Mouse (Mus musculus): ENCODE data around the gene Nfkb2. TPM values are rescaled to one million over a fixed set of nuclear protein-coding genes. Genes with fewer than 3 reads are reported as not detected.

The Nfkb2 gene
- polyA plus RNA-seq, 1 experiment, result 5.5 TPM

DNA sequence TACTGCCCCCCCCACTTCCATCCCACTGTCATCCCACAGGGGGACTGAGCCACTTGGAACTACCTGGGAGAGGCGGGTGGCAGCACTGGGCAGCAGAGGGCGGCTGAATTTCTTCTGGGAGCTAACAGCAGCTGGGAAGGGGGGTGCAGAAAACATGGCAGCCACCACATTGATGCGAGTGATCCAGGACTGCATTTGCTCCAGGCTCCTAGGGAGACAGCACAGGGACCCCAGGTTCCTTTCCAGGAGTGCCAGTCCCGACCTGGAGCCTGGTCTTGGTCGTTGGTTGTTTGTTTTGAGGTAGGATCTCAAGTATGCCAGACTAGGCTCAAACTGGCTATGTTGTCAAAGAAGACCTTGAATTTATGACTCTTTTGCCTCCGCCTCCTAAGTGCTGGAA is 9.5 kb downstream of the Nfkb2 start:
- TF ChIP-seq TAL1 (IDR thresholded peaks at IDR 0.05; ENCODE audit: low read length), result no peak
- TF ChIP-seq GATA1 (IDR thresholded peaks at IDR 0.05; ENCODE audit: low read length), result no peak
- Histone ChIP-seq H3K4me1 (ENCODE audit: control insufficient read depth) (peaks cover 97% of the 10 kb centered on the region), H3K4me3 (replicated peaks) (peak overlapping the region; percentile 64)

DNA sequence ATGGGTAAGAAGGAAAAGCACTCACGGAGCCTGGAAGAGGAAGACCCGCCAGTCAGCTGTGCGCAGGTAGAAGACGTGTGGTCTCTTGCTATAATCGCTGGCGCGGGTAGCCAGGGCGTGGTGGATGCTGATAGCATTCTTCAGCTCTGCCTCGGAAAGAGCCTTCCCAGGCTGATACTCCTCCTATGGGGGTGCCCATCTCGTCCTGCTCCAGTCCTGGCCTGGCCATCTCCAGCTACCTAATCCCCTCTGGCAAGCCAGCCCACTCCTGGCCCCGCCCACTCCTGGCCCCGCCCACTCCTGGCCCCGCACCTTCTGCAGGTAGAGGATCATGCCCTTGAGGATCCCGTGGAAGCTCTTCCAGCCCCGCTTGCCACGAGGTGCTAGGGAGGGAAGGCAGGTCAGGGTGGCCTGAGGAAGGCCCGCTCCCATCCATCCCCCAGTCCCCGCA is 10.1 kb downstream of the Nfkb2 start:
- Histone ChIP-seq H3K36me3 (ENCODE audit: control insufficient read depth) (peaks cover 47% of the 10 kb centered on the region), H3K4me1 (ENCODE audit: control insufficient read depth) (peaks cover 97% of the 10 kb centered on the region), H3K9me3 (ENCODE audit: control insufficient read depth, low read length) (peaks cover 15% of the 10 kb centered on the region), H3K27me3 (ENCODE audit: control insufficient read depth) (peaks cover 41% of the 10 kb centered on the region), H3K4me3 (replicated peaks) (peak overlapping the region; percentile 64)
- no peak for TF ChIP-seq TAL1 (IDR thresholded peaks at IDR 0.05; ENCODE audit: low read length)
- TF ChIP-seq GATA1 (IDR thresholded peaks at IDR 0.05; ENCODE audit: low read length), result no peak

More for the DNA sequence above, 9.5 kb downstream of the Nfkb2 start:
- peaks cover 35% of the 10 kb centered on the region for H3K27me3 ChIP-seq (ENCODE audit: control insufficient read depth)
- H3K36me3 ChIP-seq (ENCODE audit: control insufficient read depth), result peaks cover 52% of the 10 kb centered on the region
- peaks cover 9% of the 10 kb centered on the region for H3K9me3 ChIP-seq (ENCODE audit: control insufficient read depth, low read length)

DNA sequence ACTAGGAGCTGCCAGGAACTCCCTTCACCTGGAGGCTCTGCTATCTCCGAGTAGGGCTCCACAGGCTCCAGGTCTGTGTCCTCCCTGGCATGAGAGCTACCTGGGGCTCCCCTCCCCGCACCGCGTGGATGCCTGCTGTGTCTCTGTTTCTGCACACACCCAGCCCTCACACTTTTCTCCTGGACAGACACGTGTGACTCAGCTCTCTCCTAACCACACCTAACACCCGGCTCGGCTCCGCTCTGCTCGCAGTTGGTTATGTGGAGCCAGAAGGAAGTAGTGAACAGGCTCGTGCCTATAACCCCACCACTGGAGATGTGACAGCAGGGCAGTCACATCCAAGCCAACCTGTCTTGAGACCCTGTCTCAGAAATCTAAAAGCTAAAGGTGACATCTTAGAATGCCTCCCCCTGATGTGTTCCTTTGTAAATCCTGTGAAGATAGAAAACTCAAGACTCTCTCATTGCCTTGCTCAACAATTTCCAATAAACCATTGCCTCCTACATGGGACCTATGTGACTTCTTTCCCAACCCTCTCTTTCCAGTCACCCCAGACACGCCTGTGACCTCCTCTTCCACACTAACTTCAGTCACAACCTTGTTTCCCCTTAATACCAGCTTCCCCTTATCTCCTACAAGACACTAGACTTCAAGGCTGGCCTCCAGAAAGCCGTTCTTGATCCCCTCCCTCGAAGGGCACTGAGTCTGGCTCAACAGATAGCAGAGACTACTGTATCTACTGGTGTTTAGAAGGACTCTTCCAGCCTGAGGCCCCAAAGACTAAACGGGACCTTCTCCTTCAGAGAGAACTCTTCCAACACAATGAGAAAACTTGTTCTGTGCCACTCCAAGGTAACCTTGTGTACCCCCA is 11.0 kb downstream of the Nfkb2 start:
- Histone ChIP-seq H3K4me3 (replicated peaks) (peak overlapping the region; percentile 64), H3K27me3 (ENCODE audit: control insufficient read depth) (peaks cover 50% of the 10 kb centered on the region), H3K9me3 (ENCODE audit: control insufficient read depth, low read length) (peaks cover 17% of the 10 kb centered on the region), H3K36me3 (ENCODE audit: control insufficient read depth) (peaks cover 37% of the 10 kb centered on the region), H3K4me1 (ENCODE audit: control insufficient read depth) (peaks cover 93% of the 10 kb centered on the region)
- TF ChIP-seq GATA1 (IDR thresholded peaks at IDR 0.05; ENCODE audit: low read length) (peak; percentile 75), TAL1 (IDR thresholded peaks at IDR 0.05; ENCODE audit: low read length) (peak; percentile 70)

DNA sequence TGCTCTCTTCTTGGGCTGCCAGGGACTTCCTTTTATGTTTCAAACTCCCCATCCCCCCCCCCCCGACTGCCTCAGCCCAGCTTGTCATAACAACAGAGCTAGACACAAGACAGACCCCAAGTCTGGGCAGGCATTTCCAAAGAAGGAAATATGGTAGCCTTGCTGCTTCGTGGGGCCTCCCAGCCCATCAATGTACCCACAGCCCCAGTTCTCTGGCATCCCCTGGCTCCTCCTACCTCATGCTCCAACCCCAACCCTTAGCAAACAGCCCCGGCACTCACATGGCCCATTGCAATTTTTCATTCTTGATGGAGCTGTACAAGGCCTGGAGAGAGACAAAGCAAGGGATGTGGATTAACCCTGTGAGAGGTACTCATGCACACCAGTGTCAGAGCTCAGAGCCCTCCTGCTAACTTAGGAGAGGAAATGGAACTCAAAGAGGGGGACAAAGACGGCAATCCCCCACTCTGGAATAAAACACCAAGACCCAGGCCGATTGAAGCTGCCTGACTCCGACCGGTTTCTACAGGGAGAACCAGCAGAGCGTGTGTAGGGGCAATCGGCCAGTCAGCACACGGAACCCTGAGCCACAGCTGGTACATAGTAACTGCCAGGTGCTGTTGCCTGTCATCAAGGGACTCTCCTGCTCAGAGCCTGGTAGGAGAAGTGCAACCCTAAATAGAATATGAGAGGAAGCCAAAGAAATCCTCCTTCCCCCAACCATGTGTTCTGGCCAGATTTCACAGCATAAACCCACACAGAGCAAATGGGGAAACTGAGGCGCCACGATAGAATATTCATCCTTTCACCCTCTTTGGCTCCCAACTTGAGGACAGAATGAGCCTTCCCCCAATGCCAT is 11.9 kb downstream of the Nfkb2 start:
- Histone ChIP-seq H3K4me1 (ENCODE audit: control insufficient read depth) (peaks cover 87% of the 10 kb centered on the region), H3K9me3 (ENCODE audit: control insufficient read depth, low read length) (peaks cover 19% of the 10 kb centered on the region), H3K27me3 (ENCODE audit: control insufficient read depth) (peaks cover 59% of the 10 kb centered on the region), H3K36me3 (ENCODE audit: control insufficient read depth) (peaks cover 29% of the 10 kb centered on the region), H3K4me3 (replicated peaks) (peak overlapping the region; percentile 64)
- TF ChIP-seq TAL1 (IDR thresholded peaks at IDR 0.05; ENCODE audit: low read length) (no peak), GATA1 (IDR thresholded peaks at IDR 0.05; ENCODE audit: low read length) (no peak)

DNA sequence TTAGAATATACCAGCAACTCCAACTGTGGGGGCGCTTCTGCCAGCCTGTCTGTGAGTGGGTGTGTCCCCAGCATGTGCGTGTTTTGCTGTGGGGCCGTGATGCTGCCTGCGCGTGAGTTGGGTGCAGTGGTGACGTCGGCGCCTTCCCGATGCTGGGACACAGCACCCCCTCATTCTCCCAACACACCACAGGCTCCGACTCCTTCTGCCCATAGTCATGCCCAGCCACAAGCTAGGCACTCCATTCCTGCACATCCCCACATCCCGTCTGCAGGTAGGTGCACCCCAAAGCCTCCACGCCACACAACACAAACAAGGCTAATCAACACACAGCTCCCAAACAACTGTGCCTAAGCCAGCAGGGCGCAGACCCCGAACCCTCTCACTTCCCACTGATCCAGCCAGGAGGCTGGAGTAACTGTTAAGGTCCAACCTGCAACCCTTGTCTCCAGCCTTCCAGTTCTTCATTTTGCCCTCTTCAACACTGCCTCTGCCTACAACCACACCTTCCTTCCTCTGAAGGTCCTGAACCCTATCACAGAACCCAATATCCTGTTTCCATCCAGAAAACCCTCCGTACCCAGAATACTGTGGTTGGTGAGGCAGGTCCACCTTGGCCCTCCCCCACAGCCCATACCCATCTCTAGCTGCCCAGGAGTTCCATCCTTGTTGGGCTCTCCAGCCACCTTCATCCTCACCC is 12.9 kb downstream of the Nfkb2 start:
- peak overlapping the region; percentile 64 for H3K4me3 ChIP-seq (replicated peaks)
- TF ChIP-seq TAL1 (IDR thresholded peaks at IDR 0.05; ENCODE audit: low read length) (no peak), GATA1 (IDR thresholded peaks at IDR 0.05; ENCODE audit: low read length) (no peak)
- peaks cover 18% of the 10 kb centered on the region for H3K36me3 ChIP-seq (ENCODE audit: control insufficient read depth)
- peaks cover 77% of the 10 kb centered on the region for H3K4me1 ChIP-seq (ENCODE audit: control insufficient read depth)
- peaks cover 69% of the 10 kb centered on the region for H3K27me3 ChIP-seq (ENCODE audit: control insufficient read depth)
- H3K9me3 ChIP-seq (ENCODE audit: control insufficient read depth, low read length), result peaks cover 19% of the 10 kb centered on the region

DNA sequence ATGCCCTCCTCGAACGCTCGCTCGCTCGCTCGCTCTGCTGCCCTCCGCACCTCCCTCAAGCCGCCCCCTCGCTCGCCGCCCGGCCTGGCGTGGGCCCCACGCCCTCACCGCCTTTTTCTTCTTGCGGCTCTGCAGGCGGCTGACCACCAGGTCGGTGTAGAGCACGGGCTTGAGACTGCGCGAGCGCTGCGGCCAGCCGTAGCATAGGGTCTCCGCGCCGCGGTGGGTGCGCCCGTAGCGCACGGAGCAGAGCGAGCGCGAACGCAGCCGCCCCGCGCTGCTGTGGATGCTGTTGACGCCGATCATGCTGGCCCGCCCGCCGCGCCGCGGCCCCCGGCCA is 13.4 kb downstream of the Nfkb2 start:
- Histone ChIP-seq H3K9me3 (ENCODE audit: control insufficient read depth, low read length) (peaks cover 19% of the 10 kb centered on the region), H3K27me3 (ENCODE audit: control insufficient read depth) (peaks cover 74% of the 10 kb centered on the region), H3K36me3 (ENCODE audit: control insufficient read depth) (peaks cover 13% of the 10 kb centered on the region), H3K4me1 (ENCODE audit: control insufficient read depth) (peaks cover 73% of the 10 kb centered on the region), H3K4me3 (replicated peaks) (peak overlapping the region; percentile 44)
- TF ChIP-seq TAL1 (IDR thresholded peaks at IDR 0.05; ENCODE audit: low read length) (no peak), GATA1 (IDR thresholded peaks at IDR 0.05; ENCODE audit: low read length) (no peak)

DNA sequence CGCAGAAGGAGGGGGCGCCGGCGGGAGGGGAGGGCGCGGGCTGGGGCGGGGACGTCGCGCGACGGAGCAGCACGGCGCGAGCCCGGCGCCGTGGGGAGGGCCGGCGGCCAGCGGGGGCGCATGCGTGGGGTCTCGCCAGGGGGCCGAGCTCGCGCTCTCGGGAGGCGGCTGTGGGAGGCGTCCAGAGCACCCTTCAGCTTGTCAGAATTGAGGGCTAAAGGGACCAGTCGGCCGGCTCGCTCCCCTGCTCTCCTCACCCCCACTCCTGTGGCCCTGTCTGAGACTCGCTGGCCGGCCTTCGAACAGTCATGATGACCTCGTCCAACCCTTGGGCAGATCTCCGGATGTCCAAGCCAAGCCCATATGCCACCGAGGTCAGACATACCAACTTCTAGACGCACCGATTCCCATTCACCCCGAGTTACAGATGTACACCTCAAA is 13.9 kb downstream of the Nfkb2 start:
- peaks cover 19% of the 10 kb centered on the region for H3K9me3 ChIP-seq (ENCODE audit: control insufficient read depth, low read length)
- H3K4me1 ChIP-seq (ENCODE audit: control insufficient read depth), result peaks cover 68% of the 10 kb centered on the region
- TF ChIP-seq TAL1 (IDR thresholded peaks at IDR 0.05; ENCODE audit: low read length) (no peak), GATA1 (IDR thresholded peaks at IDR 0.05; ENCODE audit: low read length) (no peak)
- H3K27me3 ChIP-seq (ENCODE audit: control insufficient read depth), result peaks cover 80% of the 10 kb centered on the region
- peak overlapping the region; percentile 15 for H3K4me3 ChIP-seq (replicated peaks)
- peaks cover 8% of the 10 kb centered on the region for H3K36me3 ChIP-seq (ENCODE audit: control insufficient read depth)

DNA sequence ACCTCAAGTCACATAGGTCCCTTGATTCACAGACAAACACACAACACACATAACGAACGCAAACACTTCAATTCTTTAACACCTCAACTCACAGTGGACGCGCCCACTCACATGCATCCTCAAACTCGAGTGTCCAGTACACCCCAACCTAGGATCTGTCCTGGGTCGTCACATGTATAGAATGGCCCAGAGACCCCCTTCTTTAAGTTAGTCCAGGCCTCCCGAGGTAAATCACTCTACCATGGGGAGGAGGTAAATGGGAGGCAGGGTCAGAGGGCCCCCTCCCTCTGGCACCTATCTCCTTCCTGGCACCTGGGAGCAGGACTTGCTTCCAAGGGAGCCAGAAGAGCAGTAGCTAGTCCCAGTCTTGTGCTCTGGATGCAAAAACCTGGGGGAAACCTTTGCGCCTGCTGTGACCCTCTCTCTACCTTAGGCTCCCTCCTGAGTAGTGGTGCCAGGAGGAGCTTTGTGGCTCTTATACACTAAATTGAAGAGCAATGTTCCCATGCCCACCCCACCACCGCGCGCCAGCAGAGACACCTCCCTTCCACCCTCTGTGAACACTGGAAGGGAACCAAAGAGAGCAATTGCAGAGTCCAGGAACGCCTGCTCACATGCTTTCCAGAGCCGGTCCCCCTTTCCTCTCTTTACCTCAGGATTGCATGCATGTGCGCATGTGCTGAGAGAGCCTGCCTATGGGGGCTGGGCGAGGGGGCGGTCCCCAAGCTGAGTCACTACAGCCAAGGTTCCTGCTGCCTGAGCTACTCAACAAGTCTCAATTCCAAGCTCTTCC is 14.7 kb downstream of the Nfkb2 start:
- Histone ChIP-seq H3K4me1 (ENCODE audit: control insufficient read depth) (peaks cover 60% of the 10 kb centered on the region), H3K4me3 (replicated peaks) (no peak overlapping the region), H3K9me3 (ENCODE audit: control insufficient read depth, low read length) (peaks cover 19% of the 10 kb centered on the region), H3K27me3 (ENCODE audit: control insufficient read depth) (peaks cover 87% of the 10 kb centered on the region), H3K36me3 (ENCODE audit: control insufficient read depth) (peaks cover under 1% of the 10 kb centered on the region; the same call in 1 of the 2 replicates)
- TF ChIP-seq GATA1 (IDR thresholded peaks at IDR 0.05; ENCODE audit: low read length) (no peak), TAL1 (IDR thresholded peaks at IDR 0.05; ENCODE audit: low read length) (no peak)

Measured in erythroblast, embryonic 14.5 days (primary cell).